Mouse (Mus musculus) right cerebral cortex, adult 18-20 months (tissue): ENCODE measurements around the gene Gm8677.
"Not testable (repeated sequence)": the region's sequence is repeated elsewhere in the genome, so short reads cannot be mapped to it uniquely, and the experiment has no call there.

ENCODE experiments used
- DNase-seq: peaks from one replicate; pipeline ENCODE4 v3.0.0; 2022; ENCODE audit warnings: mixed read lengths

Gene Gm8677

GRCm38 (mm10) chr7:22534787-22535186 lies at the start of gene Gm8677:
Gene Gm8677 (minus strand): TSS chr7:22534887.
- DNase-seq = not testable (repeated sequence)

GRCm38 (mm10) chr7:22565243-22565642 lies 30.6 kb upstream of the Gm8677 start, which contains the start of gene Gm4201:
Gene Gm4201 (minus strand): TSS chr7:22565343.
- DNase-seq = not testable (repeated sequence)

GRCm38 (mm10) chr7:22522667-22523066 lies 12.0 kb downstream of the Gm8677 start, which contains the start of gene Vmn1r152:
Gene Vmn1r152 (plus strand): TSS chr7:22522967.
- DNase-seq = not testable (repeated sequence)

GRCm38 (mm10) chr7:22499578-22499977 lies 35.1 kb downstream of the Gm8677 start, which contains the start of gene Vmn1r151:
Gene Vmn1r151 (minus strand): TSS chr7:22499678.
- DNase-seq = not testable (repeated sequence)
